Mouse (Mus musculus): ENCODE results near the gene Mtfr2.

DNA sequence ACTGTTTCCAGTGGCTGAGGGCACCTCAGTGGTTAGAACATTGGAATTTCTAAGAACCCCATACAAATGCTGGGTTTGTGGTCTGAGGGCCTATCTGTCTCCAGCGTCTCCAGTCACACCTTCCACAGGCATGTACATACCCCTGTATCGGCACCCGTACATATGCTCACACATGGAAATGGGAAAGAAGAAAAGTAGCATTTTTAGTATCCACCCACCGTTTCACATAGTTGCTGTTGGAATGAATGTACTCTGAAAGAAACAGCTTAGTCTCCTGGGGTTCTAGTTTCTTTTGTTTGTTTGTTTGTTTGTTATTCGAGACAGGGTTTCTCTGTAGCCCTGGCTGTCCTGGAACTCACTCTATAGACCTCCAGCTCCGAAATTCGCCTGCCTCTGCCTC, 9.7 kb upstream of the Mtfr2 start:
- TF ChIP-seq EP300 (IDR thresholded peaks at IDR 0.05; ENCODE audit: low read depth in 1 of 2, low read length in 2 of 2) (no peak), USF1 (IDR thresholded peaks at IDR 0.05; ENCODE audit: low read depth, low read length) (no peak), UBTF (IDR thresholded peaks at IDR 0.05; ENCODE audit: borderline replicate concordance, insufficient read depth, low read depth, low read length) (no peak), RAD21 (IDR thresholded peaks at IDR 0.05; ENCODE audit: low read depth, low read length) (no peak), POLR2A (IDR thresholded peaks at IDR 0.05; ENCODE audit: control insufficient read depth in 1 of 2, insufficient read depth in 1 of 2, low read depth in 1 of 2, low read length in 2 of 2, poor library complexity in 1 of 2) (no peak)
